Mouse (Mus musculus) midbrain, embryonic 12.5 days (tissue): ENCODE data around the gene Hoxa3. TPM values are rescaled to one million over a fixed set of nuclear protein-coding genes. Genes with fewer than 3 reads are reported as not detected.

ENCODE experiments used
- ATAC-seq: fragments of 200-750 bp; cut with Nextera tagmentation; 2 replicates; pipeline ENCODE4 v1.8.0; 2017; ENCODE audit warnings: low read depth, moderate TSS enrichment, moderate library complexity; ENCODE audit not compliant: low FRiP score
- H3K27ac ChIP-seq: fragments of 300-500 bp; sonication (generic); replicated peaks from 2 replicates; pipeline ENCODE4 v1.5.1; 2016; ENCODE audit warnings: mild to moderate bottlenecking
- H3K27me3 ChIP-seq: fragments of 300-500 bp; sonication (generic); 2 replicates; pipeline ENCODE4 v1.6.1; 2016; ENCODE audit warnings: mild to moderate bottlenecking
- H3K36me3 ChIP-seq: fragments of 300-500 bp; sonication (generic); 2 replicates; pipeline ENCODE4 v1.6.1; 2016
- H3K4me1 ChIP-seq: fragments of 300-500 bp; sonication (generic); 2 replicates; pipeline ENCODE4 v1.6.1; 2016
- H3K4me2 ChIP-seq: fragments of 300-500 bp; sonication (generic); replicated peaks from 2 replicates; pipeline ENCODE4 v1.6.1; 2016; ENCODE audit warnings: mild to moderate bottlenecking, moderate library complexity
- H3K4me3 ChIP-seq: fragments of 300-500 bp; sonication (generic); 2 replicates; pipeline ENCODE4 v1.5.1; 2016; ENCODE audit warnings: mild to moderate bottlenecking
- H3K9ac ChIP-seq: fragments of 300-500 bp; sonication (generic); replicated peaks from 2 replicates; pipeline ENCODE4 v1.6.1; 2016; ENCODE audit warnings: mild to moderate bottlenecking, moderate library complexity
- H3K9me3 ChIP-seq: fragments of 300-500 bp; sonication (generic); 2 replicates; pipeline ENCODE4 v1.6.1; 2016; ENCODE audit warnings: mild to moderate bottlenecking
- WGBS: fragments of 180-500 bp; shearing (Covaris S2); methylation state at CpG from one replicate; pipeline ENCODE4 v1.1.7; 2016; 5-methylcytosine and 5-hydroxymethylcytosine counted together
- polyA plus RNA-seq: library from polyadenylated mRNA; unstranded; fragments of >200 nt; fragmentation: Nextera tagmentation; extraction: Ambion mirVana; gene quantifications from 2 replicates; pipeline ENCODE4 v1.2.1, GENCODE M21; 2016

Gene Hoxa3
- polyA plus RNA-seq, 1 experiment from 2014 or later: not detected

- H3K4me1 ChIP-seq: peaks cover 10% of the 10 kb centered on the region
Observed at GRCm38 (mm10) chr6:52170166-52170897, 42.8 kb downstream of the Hoxa3 start.

GRCm38 (mm10) chr6:52169499-52170165, 43.5 kb downstream of the Hoxa3 start:
- Histone ChIP-seq H3K4me3 (no peak overlapping the region), H3K36me3 (no peaks in the 10 kb centered on the region), H3K9ac (no peak overlapping the region), H3K27me3 (peaks cover 93% of the 10 kb centered on the region), H3K9me3 (no peaks in the 10 kb centered on the region), H3K4me2 (no peak overlapping the region), H3K27ac (no peak overlapping the region), H3K4me1 (peaks cover 10% of the 10 kb centered on the region)
- 2% methylated on average over 16 of the region's 16 CpGs for WGBS
- no peak for ATAC-seq

More at GRCm38 (mm10) chr6:52170166-52170897, 42.8 kb downstream of the Hoxa3 start:
- Histone ChIP-seq H3K27me3 (peaks cover 93% of the 10 kb centered on the region), H3K36me3 (no peaks in the 10 kb centered on the region), H3K9ac (no peak overlapping the region), H3K9me3 (no peaks in the 10 kb centered on the region), H3K4me2 (no peak overlapping the region), H3K27ac (no peak overlapping the region), H3K4me3 (no peak overlapping the region)
- WGBS: 1% methylated on average over 40 of the region's 40 CpGs
- ATAC-seq: no peak

GRCm38 (mm10) chr6:52168191-52169055, 44.7 kb downstream of the Hoxa3 start:
- H3K9ac ChIP-seq: no peak overlapping the region
- ATAC-seq: no peak
- WGBS: 1% methylated on average over 42 of the region's 42 CpGs
- H3K4me2 ChIP-seq: no peak overlapping the region
- H3K4me3 ChIP-seq: no peak overlapping the region
- peaks cover 10% of the 10 kb centered on the region for H3K4me1 ChIP-seq
- H3K27me3 ChIP-seq: peaks cover 97% of the 10 kb centered on the region
- H3K9me3 ChIP-seq: no peaks in the 10 kb centered on the region
- H3K27ac ChIP-seq: no peak overlapping the region
- no peaks in the 10 kb centered on the region for H3K36me3 ChIP-seq

- Histone ChIP-seq H3K36me3 (no peaks in the 10 kb centered on the region), H3K4me1 (peaks cover 8% of the 10 kb centered on the region), H3K4me2 (no peak overlapping the region), H3K9ac (no peak overlapping the region), H3K9me3 (no peaks in the 10 kb centered on the region), H3K4me3 (no peak overlapping the region), H3K27ac (no peak overlapping the region), H3K27me3 (peaks cover 97% of the 10 kb centered on the region)
- ATAC-seq: no peak
- 1% methylated on average over 14 of the region's 14 CpGs for WGBS
Observed at GRCm38 (mm10) chr6:52167736-52168161, 45.4 kb downstream of the Hoxa3 start.

GRCm38 (mm10) chr6:52167176-52167575, 46.0 kb downstream of the Hoxa3 start:
- 3% methylated on average over 1 of the region's 1 CpGs for WGBS
- Histone ChIP-seq H3K27ac (no peak overlapping the region), H3K27me3 (peaks cover 95% of the 10 kb centered on the region), H3K4me3 (no peak overlapping the region), H3K9ac (no peak overlapping the region), H3K9me3 (no peaks in the 10 kb centered on the region), H3K4me1 (peaks cover 2% of the 10 kb centered on the region; the same call in 1 of the 2 replicates), H3K4me2 (no peak overlapping the region), H3K36me3 (no peaks in the 10 kb centered on the region)
- ATAC-seq: no peak

- Histone ChIP-seq H3K27ac (no peak overlapping the region), H3K4me3 (no peak overlapping the region), H3K4me2 (no peak overlapping the region), H3K36me3 (no peaks in the 10 kb centered on the region), H3K9me3 (no peaks in the 10 kb centered on the region), H3K4me1 (no peaks in the 10 kb centered on the region), H3K9ac (no peak overlapping the region), H3K27me3 (peaks cover 95% of the 10 kb centered on the region)
- ATAC-seq: no peak
- 1% methylated on average over 4 of the region's 4 CpGs for WGBS
Observed at GRCm38 (mm10) chr6:52166431-52167077, 46.6 kb downstream of the Hoxa3 start.

- no peak overlapping the region for H3K27ac ChIP-seq
- H3K36me3 ChIP-seq: no peaks in the 10 kb centered on the region
- H3K9me3 ChIP-seq: no peaks in the 10 kb centered on the region
- H3K27me3 ChIP-seq: peaks cover 94% of the 10 kb centered on the region
- H3K4me3 ChIP-seq: 0 out of 2 replicates have a peak overlapping the region, but pooled peaks have one; percentile 2
- H3K9ac ChIP-seq: no peak overlapping the region
- ATAC-seq: no peak
- no peaks in the 10 kb centered on the region for H3K4me1 ChIP-seq
- whole genome bisulfite sequencing: 0% methylated on average over 28 of the region's 28 CpGs
- H3K4me2 ChIP-seq: no peak overlapping the region
Observed at GRCm38 (mm10) chr6:52165441-52166370, 47.4 kb downstream of the Hoxa3 start.

GRCm38 (mm10) chr6:52164626-52165440, 48.3 kb downstream of the Hoxa3 start, which contains the start of gene Hoxa2:
Gene Hoxa2 (minus strand): TSS chr6:52164831.
- Histone ChIP-seq H3K9me3 (no peaks in the 10 kb centered on the region), H3K4me2 (no peak within 1 kb of the TSS), H3K4me1 (no peaks in the 10 kb centered on the region), H3K36me3 (no peaks in the 10 kb centered on the region), H3K9ac (no peak within 1 kb of the TSS), H3K27ac (no peak within 1 kb of the TSS), H3K4me3 (0 out of 2 replicates have a peak within 1 kb of the TSS, but pooled peaks have one; percentile 2), H3K27me3 (peaks cover 94% of the 10 kb centered on the region)
- no peak for ATAC-seq
- whole genome bisulfite sequencing: 1% methylated on average over 25 of the region's 25 CpGs

- no peak for ATAC-seq
- Histone ChIP-seq H3K4me3 (no peak overlapping the region), H3K9ac (no peak overlapping the region), H3K4me1 (peaks cover 2% of the 10 kb centered on the region), H3K36me3 (no peaks in the 10 kb centered on the region), H3K9me3 (no peaks in the 10 kb centered on the region), H3K27me3 (peaks cover 95% of the 10 kb centered on the region), H3K4me2 (no peak overlapping the region), H3K27ac (no peak overlapping the region)
- WGBS: under 1% methylated on average over 39 of the region's 39 CpGs
Observed at GRCm38 (mm10) chr6:52164051-52164625, 49.0 kb downstream of the Hoxa3 start.
